Mouse (Mus musculus) regulatory T cell (primary cell): Measurements from ENCODE around the gene Tacr1.
"Not testable (repeated sequence)": the region's sequence is repeated elsewhere in the genome, so short reads cannot be mapped to it uniquely, and the experiment has no call there.

Source experiments
- in situ Hi-C: fragments of 300-600 bp; cut with MboI, MseI; formaldehyde crosslinking; loops from one replicate; pipeline ENCODE4 v1.15.1; 2025; ENCODE audit warnings: high pct_unique_total_duplicates

Gene Tacr1

GRCm38 (mm10) chr6:82401595-82402451 lies at the start of gene Tacr1:
Tacr1 (plus strand) TSS chr6:82402334.
- in situ Hi-C loops, result no loop called here

GRCm38 (mm10) chr6:82376144-82376543 lies 26.0 kb upstream of the Tacr1 start:
- in situ Hi-C loops, result no loop called here

GRCm38 (mm10) chr6:82383556-82383955 lies 18.6 kb upstream of the Tacr1 start:
- in situ Hi-C loops, result no loop called here

GRCm38 (mm10) chr6:82402501-82403495 lies 664 bp downstream of the Tacr1 start:
- in situ Hi-C loops, result no loop called here

GRCm38 (mm10) chr6:82418367-82418766 lies 16.2 kb downstream of the Tacr1 start:
- in situ Hi-C loops, result no loop called here

- in situ Hi-C loops, result no loop called here
Observed at GRCm38 (mm10) chr6:82420222-82420621, 18.1 kb downstream of the Tacr1 start.

GRCm38 (mm10) chr6:82428890-82429289 lies 26.8 kb downstream of the Tacr1 start:
- in situ Hi-C loops, result no loop called here

- in situ Hi-C loops, result no loop called here
Observed at GRCm38 (mm10) chr6:82429766-82430165, 27.6 kb downstream of the Tacr1 start.

- in situ Hi-C loops, result no loop called here
Observed at GRCm38 (mm10) chr6:82437174-82437573, 35.0 kb downstream of the Tacr1 start.

GRCm38 (mm10) chr6:82452206-82453095 lies 50.3 kb downstream of the Tacr1 start:
- in situ Hi-C loops, result not testable (repeated sequence)

GRCm38 (mm10) chr6:82455245-82455644 lies 53.1 kb downstream of the Tacr1 start:
- in situ Hi-C loops, result no loop called here

- in situ Hi-C loops, result no loop called here
Observed at GRCm38 (mm10) chr6:82457163-82457763, 55.1 kb downstream of the Tacr1 start.

- in situ Hi-C loops, result no loop called here
Observed at GRCm38 (mm10) chr6:82458762-82459389, 56.7 kb downstream of the Tacr1 start.

- in situ Hi-C loops, result no loop called here
Observed at GRCm38 (mm10) chr6:82463171-82463570, 61.0 kb downstream of the Tacr1 start.

- in situ Hi-C loops, result no loop called here
Observed at GRCm38 (mm10) chr6:82474477-82474876, 72.3 kb downstream of the Tacr1 start.

GRCm38 (mm10) chr6:82483842-82484241 lies 81.7 kb downstream of the Tacr1 start:
- in situ Hi-C loops, result no loop called here

GRCm38 (mm10) chr6:82494481-82494880 lies 92.3 kb downstream of the Tacr1 start:
- in situ Hi-C loops, result no loop called here

GRCm38 (mm10) chr6:82510843-82511416 lies 108.8 kb downstream of the Tacr1 start:
- in situ Hi-C loops, result no loop called here

- in situ Hi-C loops, result no loop called here
Observed at GRCm38 (mm10) chr6:82519626-82520025, 117.5 kb downstream of the Tacr1 start.

- in situ Hi-C loops, result no loop called here
Observed at GRCm38 (mm10) chr6:82522567-82522966, 120.4 kb downstream of the Tacr1 start.
